Mouse (Mus musculus) cerebellum, adult 9-10 months (tissue): ENCODE measurements around the gene Smim27.
A peak's percentile ranks its signal among the peaks of the same experiment; 100 is the strongest.

ENCODE experiments used
- DNase-seq: peaks from one replicate; pipeline ENCODE4 v3.0.0; 2022

The Smim27 gene

GRCm38 (mm10) chr4:40269430-40270032, at the start of gene Smim27, which contains the start of gene Topors:
Gene Smim27, plus strand, starts transcription at chr4:40269579.
Gene Topors, minus strand, starts transcription at chr4:40269850.
- DNase-seq = peak; percentile 95

- DNase-seq = no peak
These were observed 48.9 kb upstream of the Smim27 start for GRCm38 (mm10) chr4:40220437-40220836.

- no peak for DNase-seq
These were observed 48.2 kb upstream of the Smim27 start for GRCm38 (mm10) chr4:40221004-40221760.

GRCm38 (mm10) chr4:40221876-40222585, 47.3 kb upstream of the Smim27 start:
- no peak for DNase-seq

- no peak for DNase-seq
These were observed 43.3 kb upstream of the Smim27 start for GRCm38 (mm10) chr4:40226095-40226494.

GRCm38 (mm10) chr4:40227131-40227530, 42.2 kb upstream of the Smim27 start:
- DNase-seq = no peak

GRCm38 (mm10) chr4:40227886-40228285, 41.5 kb upstream of the Smim27 start:
- DNase-seq = no peak

GRCm38 (mm10) chr4:40229723-40230122, 39.7 kb upstream of the Smim27 start:
- no peak for DNase-seq

- no peak for DNase-seq
These were observed 36.2 kb upstream of the Smim27 start for GRCm38 (mm10) chr4:40233062-40233664.

- DNase-seq = no peak
These were observed 35.1 kb upstream of the Smim27 start for GRCm38 (mm10) chr4:40234256-40234655.

GRCm38 (mm10) chr4:40236829-40237228, 32.5 kb upstream of the Smim27 start:
- no peak for DNase-seq

- no peak for DNase-seq
These were observed 30.6 kb upstream of the Smim27 start for GRCm38 (mm10) chr4:40238483-40239408.

GRCm38 (mm10) chr4:40239409-40240271, 29.7 kb upstream of the Smim27 start, which contains the start of gene Ddx58:
Gene Ddx58, minus strand, starts transcription at chr4:40239828.
- no peak for DNase-seq

GRCm38 (mm10) chr4:40240272-40240744, 29.1 kb upstream of the Smim27 start:
- DNase-seq = no peak

GRCm38 (mm10) chr4:40241928-40242327, 27.5 kb upstream of the Smim27 start:
- DNase-seq = no peak

- DNase-seq = no peak
These were observed 26.4 kb upstream of the Smim27 start for GRCm38 (mm10) chr4:40243006-40243405.

- DNase-seq = no peak
These were observed 25.3 kb upstream of the Smim27 start for GRCm38 (mm10) chr4:40244035-40244434.

GRCm38 (mm10) chr4:40250984-40251383, 18.4 kb upstream of the Smim27 start:
- no peak for DNase-seq

- DNase-seq = no peak
These were observed 15.6 kb upstream of the Smim27 start for GRCm38 (mm10) chr4:40253766-40254165.

- no peak for DNase-seq
These were observed 14.8 kb upstream of the Smim27 start for GRCm38 (mm10) chr4:40254385-40255103.
